Mouse (Mus musculus) naive thymus-derived CD4-positive, alpha-beta T cell, adult 2 months (primary cell): ENCODE results near the gene Crybg3.
A peak's percentile ranks its signal among the peaks of the same experiment; 100 is the strongest.

Experiments
- DNase-seq: peaks from one replicate; pipeline ENCODE4 v3.0.0-alpha.2; 2011; ENCODE audit warnings: low read depth

Gene Crybg3

GRCm38 (mm10) chr16:59531243-59531642, 69.5 kb downstream of the Crybg3 start:
- DNase-seq: no peak

DNA sequence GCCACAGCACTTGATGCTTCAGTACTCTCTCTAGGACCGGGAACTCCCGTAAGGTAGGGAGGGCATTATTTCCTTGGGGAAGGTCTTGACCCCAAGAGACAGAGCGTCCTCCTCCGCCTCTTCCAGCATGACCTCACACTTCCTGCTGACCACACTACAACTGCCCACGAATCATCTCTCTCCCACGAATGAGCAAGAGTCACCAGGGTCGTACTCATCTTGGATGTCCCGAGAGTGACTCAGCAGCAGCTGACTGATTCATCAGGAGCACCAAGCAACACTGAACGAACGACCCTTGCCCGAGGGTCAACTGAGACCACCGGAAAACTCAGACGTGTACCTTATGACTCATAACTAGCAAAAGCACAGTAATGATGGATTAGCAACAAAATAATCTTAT, 71.2 kb downstream of the Crybg3 start:
- no peak for DNase-seq

- DNase-seq: no peak
These were observed 73.8 kb downstream of the Crybg3 start for GRCm38 (mm10) chr16:59526939-59527338.

DNA sequence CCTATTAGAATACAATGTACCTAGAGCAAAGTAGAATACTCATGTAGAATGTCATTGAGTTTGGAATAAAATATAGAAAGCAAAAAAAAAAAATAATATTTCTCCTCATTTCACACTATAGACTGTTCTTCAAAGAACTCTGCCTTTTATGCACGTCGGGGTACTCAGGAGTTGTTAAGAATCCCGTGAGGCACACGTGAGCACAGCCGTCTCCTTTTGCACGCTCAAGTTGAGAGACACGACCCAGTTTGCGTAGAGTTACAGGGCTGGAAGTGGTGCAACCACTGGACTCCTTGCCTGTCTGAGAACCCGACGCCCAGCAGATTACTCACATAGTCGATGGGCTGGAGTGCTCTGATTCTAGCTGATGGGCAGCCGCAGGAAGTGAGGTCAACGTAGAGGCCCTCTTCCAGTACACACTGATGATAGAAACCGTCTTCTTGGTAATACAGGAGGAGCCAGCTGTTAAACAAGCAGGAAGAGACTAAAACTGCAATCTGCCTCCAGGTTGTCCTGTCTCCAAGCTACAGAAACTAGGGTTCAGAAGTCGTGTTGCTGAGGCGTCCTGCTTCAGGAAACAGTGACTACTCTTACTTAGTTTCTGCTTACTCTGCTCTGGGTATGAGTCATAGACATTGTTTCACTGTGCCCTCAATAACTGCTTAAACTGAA, 78.9 kb downstream of the Crybg3 start:
- DNase-seq: no peak

- DNase-seq: peak; percentile 74
These were observed 83.1 kb downstream of the Crybg3 start for GRCm38 (mm10) chr16:59517447-59518219.

DNA sequence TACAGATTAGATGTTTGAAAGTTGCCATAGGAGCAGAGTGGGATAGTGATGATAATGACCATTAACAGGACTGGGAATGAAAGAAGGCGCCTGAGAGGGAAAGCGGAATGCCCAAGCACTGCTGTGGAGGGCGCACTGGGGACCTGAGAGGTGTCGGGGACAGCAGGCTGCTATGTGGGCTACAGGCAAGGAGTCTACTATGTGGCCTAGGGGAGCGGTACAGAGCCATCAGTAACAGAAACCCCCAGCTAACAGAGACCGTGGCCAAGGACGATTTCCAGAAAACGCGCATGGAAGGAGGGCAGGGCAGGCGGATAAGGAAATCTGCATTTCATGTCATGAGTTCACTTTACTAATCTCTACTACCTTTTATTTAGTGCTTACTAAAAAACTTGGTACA, 83.8 kb downstream of the Crybg3 start:
- DNase-seq: no peak

GRCm38 (mm10) chr16:59515169-59515568, 85.6 kb downstream of the Crybg3 start:
- DNase-seq: peak; percentile 6

DNA sequence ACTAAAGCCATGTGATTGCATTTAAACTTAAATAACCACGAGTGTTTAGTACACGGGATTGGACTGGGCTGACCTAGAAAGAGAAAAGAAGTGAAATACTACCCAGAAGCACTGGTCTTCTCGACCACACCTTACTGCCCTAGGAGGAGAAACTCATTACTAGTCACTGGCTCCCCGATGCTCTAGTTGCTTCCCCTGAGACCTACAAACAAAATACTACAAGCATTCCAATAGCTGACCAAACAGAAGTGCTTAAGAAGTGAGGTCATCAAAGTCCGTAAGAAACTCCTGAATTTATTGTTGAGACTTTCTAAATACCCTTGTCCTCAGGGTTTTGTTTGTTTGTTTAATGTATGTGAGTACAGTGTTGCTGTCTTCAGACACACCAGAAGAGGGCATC, 90.9 kb downstream of the Crybg3 start:
- no peak for DNase-seq

- DNase-seq: no peak
These were observed 101.6 kb downstream of the Crybg3 start for GRCm38 (mm10) chr16:59499180-59499579.

GRCm38 (mm10) chr16:59497947-59498346, 102.8 kb downstream of the Crybg3 start:
- no peak for DNase-seq

GRCm38 (mm10) chr16:59493199-59493598, 107.6 kb downstream of the Crybg3 start:
- no peak for DNase-seq

GRCm38 (mm10) chr16:59487975-59488548, 112.7 kb downstream of the Crybg3 start:
- no peak for DNase-seq

- DNase-seq: no peak
These were observed 113.5 kb downstream of the Crybg3 start for GRCm38 (mm10) chr16:59487239-59487638.

DNA sequence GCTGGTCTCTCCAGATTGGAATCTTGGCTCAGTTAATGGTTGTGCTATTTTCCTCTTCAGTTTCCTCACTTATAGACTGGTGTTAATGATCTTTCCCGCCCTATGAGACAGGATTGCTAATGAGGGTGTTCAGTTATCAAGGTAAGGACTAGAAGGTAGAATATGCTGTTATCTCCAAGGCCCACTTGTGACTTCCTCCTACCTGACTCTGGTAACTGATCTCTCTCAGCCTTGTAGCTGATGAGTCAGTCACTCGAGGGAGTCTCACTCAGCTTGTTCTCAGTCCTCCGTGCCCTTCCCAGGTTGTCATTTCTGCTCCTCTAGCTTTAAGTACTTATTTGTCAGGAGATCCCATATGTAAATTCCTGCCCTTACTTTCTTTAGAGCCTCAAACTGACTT, 122.8 kb downstream of the Crybg3 start:
- DNase-seq: no peak

GRCm38 (mm10) chr16:59474788-59475187, 126.0 kb downstream of the Crybg3 start:
- peak; percentile 73 for DNase-seq

DNA sequence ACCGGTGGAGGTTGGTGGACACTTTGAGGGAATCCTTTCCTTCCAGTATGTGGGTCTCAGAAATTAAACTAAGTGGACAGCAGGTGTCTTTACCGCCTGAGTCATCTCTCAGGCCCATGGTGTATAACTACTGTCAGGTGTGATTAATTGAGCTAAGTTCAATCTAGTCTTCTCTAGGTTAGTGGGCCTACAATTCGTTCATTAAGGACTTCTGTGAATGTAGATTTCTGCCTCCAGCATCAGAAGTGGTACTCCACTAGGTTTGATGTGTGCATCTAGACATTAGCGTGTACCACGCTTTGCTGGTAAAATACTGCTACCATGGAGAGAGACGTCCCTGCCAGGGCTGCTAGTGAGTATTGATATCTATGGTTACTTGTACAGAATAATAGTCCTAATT, 128.2 kb downstream of the Crybg3 start:
- DNase-seq: no peak

GRCm38 (mm10) chr16:59471637-59472278, 129.0 kb downstream of the Crybg3 start, which contains the start of gene Riox2:
TSS of gene Riox2 (plus strand) at chr16:59471775.
- DNase-seq: peak; percentile 91

GRCm38 (mm10) chr16:59469846-59470245, 130.9 kb downstream of the Crybg3 start:
- DNase-seq: peak; percentile 65

DNA sequence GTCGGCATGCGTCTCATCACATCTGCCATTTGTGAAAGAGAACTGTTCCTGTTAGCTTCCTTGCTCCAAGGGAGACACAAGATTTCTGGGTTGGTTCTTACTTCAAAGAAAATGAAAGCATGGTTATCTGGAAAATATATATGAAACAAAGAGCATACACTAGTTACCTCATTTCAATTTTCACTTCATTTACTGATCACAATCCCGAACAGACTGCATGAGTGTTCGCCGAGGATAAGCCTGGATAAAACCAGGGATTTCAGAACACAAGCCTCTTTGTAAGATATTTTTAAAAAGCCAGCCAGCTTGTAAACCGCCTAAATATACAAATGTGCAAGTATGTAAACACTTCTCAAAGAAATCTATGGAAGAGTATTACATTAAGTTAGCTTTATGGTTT, 136.8 kb downstream of the Crybg3 start:
- DNase-seq: no peak

GRCm38 (mm10) chr16:59463567-59463966, 137.2 kb downstream of the Crybg3 start:
- DNase-seq: no peak

GRCm38 (mm10) chr16:59459259-59459861, 141.4 kb downstream of the Crybg3 start:
- peak; percentile 42 for DNase-seq

GRCm38 (mm10) chr16:59451813-59452212, 149.0 kb downstream of the Crybg3 start:
- no peak for DNase-seq
